Mouse (Mus musculus) kidney, adult 8-10 months (tissue): Measurements from ENCODE around the gene Gm13089.
"Not testable (repeated sequence)": the region's sequence is repeated elsewhere in the genome, so short reads cannot be mapped to it uniquely, and the experiment has no call there.

Source experiments
- DNase-seq, 2 experiments: peaks; one replicate each; pipeline ENCODE4 v3.0.0; 2022

Gene Gm13089

GRCm38 (mm10) chr4:143702611-143703010 lies at the start of gene Gm13089:
Gene Gm13089, minus strand, starts transcription at chr4:143702711.
- no peak for DNase-seq

- DNase-seq = no peak
Measured at GRCm38 (mm10) chr4:143719155-143719554, 16.6 kb upstream of the Gm13089 start, which contains the start of gene Gm13078. Gene Gm13078, plus strand, starts transcription at chr4:143719455.

GRCm38 (mm10) chr4:143657146-143657545 lies 45.4 kb downstream of the Gm13089 start, which contains the start of gene Gm13088:
Gene Gm13088, minus strand, starts transcription at chr4:143657246.
- not testable (repeated sequence) for DNase-seq
